Comparison of ENCODE assay signal across 9 mouse cellular contexts in genomic region chr2:167569934-167570651, GRCm38 (mm10). TPM values are rescaled to one million over a fixed set of nuclear protein-coding genes. Genes with fewer than 3 reads are reported as not detected.
A peak's percentile ranks its signal among the peaks of the same experiment; 100 is the strongest.
DNase-seq lines count a peak whose midpoint lies in the region; ATAC-seq and TF ChIP-seq lines count a peak whose summit lies in the region.
"Had no signal": no experiment of that assay in that cellular context is flagged by ENCODE, and none has a peak within 500 bp of the region (broad histone marks: within the 10 kb centered on the region; RNA-seq: fewer than 3 reads in every experiment).

No protein-coding gene starts in this region.

- H3K9ac ChIP-seq in kidney, embryonic 15.5 days = no peak overlapping the region

- no peak for TF ChIP-seq POLR2A in bone marrow, adult 2 months (IDR thresholded peaks at IDR 0.05; ENCODE audit: borderline replicate concordance, control insufficient read depth, low read depth, low read length)

- no peak overlapping the region for H3K4me3 ChIP-seq in bone marrow, adult 2 months (replicated peaks; ENCODE audit: control insufficient read depth, low read depth, low read length)
- no peak overlapping the region for H3K4me3 ChIP-seq in kidney, embryonic 15.5 days (replicated peaks)
- H3K4me3 ChIP-seq in megakaryocyte, embryonic 14.5 days (replicated peaks) = peak overlapping the region; percentile 44
- H3K4me3 ChIP-seq: layer of hippocampus, adult 2 months had no signal

- no peaks in the 10 kb centered on the region for H3K27me3 ChIP-seq in kidney, embryonic 15.5 days
- H3K27me3 ChIP-seq in megakaryocyte, embryonic 14.5 days (replicated peaks) = peaks cover 37% of the 10 kb centered on the region

- no peaks in the 10 kb centered on the region for H3K36me3 ChIP-seq in kidney, embryonic 15.5 days
- H3K36me3 ChIP-seq in megakaryocyte, embryonic 14.5 days (replicated peaks; ENCODE audit: low read length) = peaks cover 15% of the 10 kb centered on the region

- peak overlapping the region; percentile 16; the same call in 1 of the 2 replicates for H3K27ac ChIP-seq in bone marrow, adult 2 months (ENCODE audit: control insufficient read depth, insufficient read depth, low read depth, low read length, poor library complexity)
- peak overlapping the region; percentile 56 for H3K27ac ChIP-seq in kidney, embryonic 15.5 days
- H3K27ac ChIP-seq: layer of hippocampus, adult 2 months had no signal

- WGBS in bone marrow, adult 2 months = 50% methylated on average over 13 of the region's 13 CpGs
- WGBS in kidney, embryonic 15.5 days = 64% methylated on average over 13 of the region's 13 CpGs

- DNase-seq in ovary, postnatal 36 days (ENCODE audit: low spot score) = peak; percentile 63
- no peak for DNase-seq in ovary, postnatal 10 days (ENCODE audit: low spot score)
- DNase-seq in heart, adult 18-20 months = peak; percentile 89 to 93
- no peak for DNase-seq in embryo, embryonic 11 days
- DNase-seq in spleen, postnatal 4 days (ENCODE audit: low spot score in 2 of 2) = no peak

- no peak for TF ChIP-seq CTCF in bone marrow, adult 2 months (IDR thresholded peaks at IDR 0.05; ENCODE audit: control insufficient read depth, insufficient read depth, low read length)

- no peak overlapping the region for H3K4me2 ChIP-seq in kidney, embryonic 15.5 days

- no peaks in the 10 kb centered on the region for H3K4me1 ChIP-seq in bone marrow, adult 2 months (ENCODE audit: control insufficient read depth, insufficient read depth, low read length)
- H3K4me1 ChIP-seq in kidney, embryonic 15.5 days = peaks cover 33% of the 10 kb centered on the region
- peaks cover 26% of the 10 kb centered on the region for H3K4me1 ChIP-seq in megakaryocyte, embryonic 14.5 days

- no peaks in the 10 kb centered on the region for H3K9me3 ChIP-seq in kidney, embryonic 15.5 days (replicated peaks)
- H3K9me3 ChIP-seq in megakaryocyte, embryonic 14.5 days = no peaks in the 10 kb centered on the region

- ATAC-seq in kidney, embryonic 15.5 days (replicated peaks; ENCODE audit: low FRiP score) = no peak

RNA-seq across cellular contexts. Expression of gene Snai1, which starts 32.1 kb away (rescaled TPM):
- polyA plus RNA-seq in bone marrow, adult 2 months (2011; ENCODE audit: insufficient read depth, insufficient read length, low replicate concordance, missing spikeins) = 1.9 TPM in 1 of 2 replicates, not detected in the other
- total RNA-seq in heart, adult 18-20 months (2021) = 1 to 10 TPM; 1.2 to 2.1 TPM
- polyA plus RNA-seq in kidney, embryonic 15.5 days (2015; fragmentation: Nextera tagmentation; extraction: Ambion mirVana) = 34.3 and 37.7 TPM in 2 replicates
- 1.4 and 5.0 TPM in 2 replicates for polyA plus RNA-seq in megakaryocyte, embryonic 14.5 days (2012; ENCODE audit: insufficient read depth, low replicate concordance)

Comparison
In these comparisons a context has a peak if more than half of its experiments do, and no peak if none do; other contexts are left out.
1. DNase-seq: peak in ovary, postnatal 36 days (single experiment) and heart, adult 18-20 months (2 of 2); none in ovary, postnatal 10 days (single experiment), embryo, embryonic 11 days (single experiment) and spleen, postnatal 4 days (0 of 2).